Mouse (Mus musculus) MN1 (cell line): Measurements from ENCODE around the gene Cst10.

Experiments
- DNase-seq: peaks from one replicate; pipeline ENCODE4 v3.0.0-alpha.2; 2016; ENCODE audit warnings: low spot score

Gene Cst10

GRCm38 (mm10) chr2:149404757-149405156, at the start of gene Cst10:
Cst10 (plus strand) TSS chr2:149405057.
- no peak for DNase-seq

DNA sequence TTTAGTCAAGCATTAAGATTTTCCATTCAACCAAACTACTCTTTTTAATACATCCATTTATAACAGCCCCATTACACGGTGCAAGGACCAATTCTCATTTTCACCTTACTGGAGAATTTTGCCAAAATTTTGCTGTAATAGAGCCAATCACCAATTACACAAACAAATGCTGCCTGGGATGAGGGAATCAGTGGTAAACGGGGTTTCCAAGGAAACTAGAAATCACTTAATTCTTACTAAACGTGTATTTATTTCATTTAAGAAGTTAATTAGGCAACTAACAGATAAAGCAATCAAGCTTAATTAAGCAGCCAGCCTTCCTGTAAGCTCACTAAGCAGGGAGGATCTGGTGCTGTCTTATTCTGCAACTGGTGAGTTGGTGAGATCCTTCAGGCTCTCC, 11.9 kb upstream of the Cst10 start:
- DNase-seq: no peak

GRCm38 (mm10) chr2:149422564-149422963, 17.7 kb downstream of the Cst10 start:
- DNase-seq: peak; percentile 46
